Mouse (Mus musculus): ENCODE data around the gene a. TPM values are rescaled to one million over a fixed set of nuclear protein-coding genes. Genes with fewer than 3 reads are reported as not detected.

a gene
- not detected in 2 replicates for polyA plus RNA-seq (2012; rRNA removed)

GRCm38 (mm10) chr2:154790656-154791483, at the start of gene a, which contains the start of gene Raly:
a (plus strand) TSS chr2:154791402.
Raly (plus strand) TSS chr2:154791096.
- H3K4me3 ChIP-seq (ENCODE audit: insufficient read depth, low read depth, low read length), result peak within 1 kb of the TSS; percentile 88
- 1% methylated on average over 80 of the region's 89 CpGs for WGBS
- peak; percentile 99 for DNase-seq
- H3K27me3 ChIP-seq (replicated peaks; ENCODE audit: control insufficient read depth, insufficient read depth, low read length), result no peaks in the 10 kb centered on the region
- H3K4me1 ChIP-seq (ENCODE audit: control insufficient read depth, insufficient read depth, low read length), result peaks cover 7% of the 10 kb centered on the region
- no peaks in the 10 kb centered on the region for H3K36me3 ChIP-seq (ENCODE audit: control insufficient read depth, insufficient read depth, low read length)
- TF ChIP-seq CTCF (conservative IDR thresholded peaks at IDR 0.05; ENCODE audit: insufficient read depth, insufficient read length, low read depth, low read length) (no peak), POLR2A (IDR thresholded peaks at IDR 0.05; ENCODE audit: low read depth, low read length) (peak; percentile 95)
- H3K27ac ChIP-seq (ENCODE audit: insufficient read depth, low read depth, low read length), result peak within 1 kb of the TSS; percentile 97

GRCm38 (mm10) chr2:154742911-154743819, 48.0 kb upstream of the a start:
- Histone ChIP-seq H3K4me1 (ENCODE audit: control insufficient read depth, insufficient read depth, low read length) (no peaks in the 10 kb centered on the region), H3K27ac (ENCODE audit: insufficient read depth, low read depth, low read length) (no peak overlapping the region), H3K36me3 (ENCODE audit: control insufficient read depth, insufficient read depth, low read length) (no peaks in the 10 kb centered on the region), H3K27me3 (replicated peaks; ENCODE audit: control insufficient read depth, insufficient read depth, low read length) (no peaks in the 10 kb centered on the region), H3K4me3 (ENCODE audit: insufficient read depth, low read depth, low read length) (no peak overlapping the region)
- TF ChIP-seq POLR2A (IDR thresholded peaks at IDR 0.05; ENCODE audit: low read depth, low read length) (no peak), CTCF (conservative IDR thresholded peaks at IDR 0.05; ENCODE audit: insufficient read depth, insufficient read length, low read depth, low read length) (no peak)
- WGBS, result 50% methylated on average over 10 of the region's 10 CpGs
- no peak for DNase-seq

- no peak overlapping the region for H3K27ac ChIP-seq (ENCODE audit: insufficient read depth, low read depth, low read length)
- H3K4me1 ChIP-seq (ENCODE audit: control insufficient read depth, insufficient read depth, low read length), result no peaks in the 10 kb centered on the region
- DNase-seq, result no peak
- no peak for TF ChIP-seq CTCF (conservative IDR thresholded peaks at IDR 0.05; ENCODE audit: insufficient read depth, insufficient read length, low read depth, low read length)
- TF ChIP-seq POLR2A (IDR thresholded peaks at IDR 0.05; ENCODE audit: low read depth, low read length), result no peak
- H3K27me3 ChIP-seq (replicated peaks; ENCODE audit: control insufficient read depth, insufficient read depth, low read length), result no peaks in the 10 kb centered on the region
- H3K4me3 ChIP-seq (ENCODE audit: insufficient read depth, low read depth, low read length), result no peak overlapping the region
- WGBS, result 63% methylated on average over 4 of the region's 4 CpGs
- H3K36me3 ChIP-seq (ENCODE audit: control insufficient read depth, insufficient read depth, low read length), result no peaks in the 10 kb centered on the region
Measured at GRCm38 (mm10) chr2:154743915-154744314, 47.3 kb upstream of the a start.

- WGBS, result 92% methylated on average over 2 of the region's 2 CpGs
- Histone ChIP-seq H3K36me3 (ENCODE audit: control insufficient read depth, insufficient read depth, low read length) (no peaks in the 10 kb centered on the region), H3K27me3 (replicated peaks; ENCODE audit: control insufficient read depth, insufficient read depth, low read length) (no peaks in the 10 kb centered on the region), H3K27ac (ENCODE audit: insufficient read depth, low read depth, low read length) (no peak overlapping the region), H3K4me3 (ENCODE audit: insufficient read depth, low read depth, low read length) (no peak overlapping the region), H3K4me1 (ENCODE audit: control insufficient read depth, insufficient read depth, low read length) (no peaks in the 10 kb centered on the region)
- TF ChIP-seq CTCF (conservative IDR thresholded peaks at IDR 0.05; ENCODE audit: insufficient read depth, insufficient read length, low read depth, low read length) (peak; percentile 23; the same call in 1 of the 2 replicates), POLR2A (IDR thresholded peaks at IDR 0.05; ENCODE audit: low read depth, low read length) (no peak)
- DNase-seq, result no peak
Measured at GRCm38 (mm10) chr2:154748383-154748782, 42.8 kb upstream of the a start.

GRCm38 (mm10) chr2:154749046-154750036, 41.9 kb upstream of the a start:
- WGBS, result 46% methylated on average over 23 of the region's 23 CpGs
- DNase-seq, result no peak
- no peak overlapping the region for H3K27ac ChIP-seq (ENCODE audit: insufficient read depth, low read depth, low read length)

GRCm38 (mm10) chr2:154751924-154752323, 39.3 kb upstream of the a start:
- H3K36me3 ChIP-seq (ENCODE audit: control insufficient read depth, insufficient read depth, low read length), result no peaks in the 10 kb centered on the region
- WGBS, result 63% methylated on average over 8 of the region's 8 CpGs

More at GRCm38 (mm10) chr2:154749046-154750036, 41.9 kb upstream of the a start:
- Histone ChIP-seq H3K4me3 (ENCODE audit: insufficient read depth, low read depth, low read length) (no peak overlapping the region), H3K36me3 (ENCODE audit: control insufficient read depth, insufficient read depth, low read length) (no peaks in the 10 kb centered on the region), H3K27me3 (replicated peaks; ENCODE audit: control insufficient read depth, insufficient read depth, low read length) (no peaks in the 10 kb centered on the region), H3K4me1 (ENCODE audit: control insufficient read depth, insufficient read depth, low read length) (no peaks in the 10 kb centered on the region)
- TF ChIP-seq CTCF (conservative IDR thresholded peaks at IDR 0.05; ENCODE audit: insufficient read depth, insufficient read length, low read depth, low read length), result no peak
- no peak for TF ChIP-seq POLR2A (IDR thresholded peaks at IDR 0.05; ENCODE audit: low read depth, low read length)

More at GRCm38 (mm10) chr2:154751924-154752323, 39.3 kb upstream of the a start:
- no peak overlapping the region for H3K27ac ChIP-seq (ENCODE audit: insufficient read depth, low read depth, low read length)
- no peaks in the 10 kb centered on the region for H3K27me3 ChIP-seq (replicated peaks; ENCODE audit: control insufficient read depth, insufficient read depth, low read length)
- no peak overlapping the region for H3K4me3 ChIP-seq (ENCODE audit: insufficient read depth, low read depth, low read length)
- no peaks in the 10 kb centered on the region for H3K4me1 ChIP-seq (ENCODE audit: control insufficient read depth, insufficient read depth, low read length)
- no peak for DNase-seq
- TF ChIP-seq POLR2A (IDR thresholded peaks at IDR 0.05; ENCODE audit: low read depth, low read length) (no peak), CTCF (conservative IDR thresholded peaks at IDR 0.05; ENCODE audit: insufficient read depth, insufficient read length, low read depth, low read length) (no peak)
